Mouse (Mus musculus) gastrocnemius, adult 18-20 months (tissue): ENCODE data around the gene D8Ertd738e. TPM values are rescaled to one million over a fixed set of nuclear protein-coding genes. Genes with fewer than 3 reads are reported as not detected.

Experiments
- DNase-seq: peaks from one replicate; pipeline ENCODE4 v3.0.0; 2021; ENCODE audit warnings: low spot score
- total RNA-seq, 2 experiments: library from RNA; stranded (reverse); gene quantifications; 2 replicates each; pipeline ENCODE4 v1.2.3; 2021

Gene D8Ertd738e
- total RNA-seq, 2 experiments from 2014 or later, result 185 to 187 TPM

DNA sequence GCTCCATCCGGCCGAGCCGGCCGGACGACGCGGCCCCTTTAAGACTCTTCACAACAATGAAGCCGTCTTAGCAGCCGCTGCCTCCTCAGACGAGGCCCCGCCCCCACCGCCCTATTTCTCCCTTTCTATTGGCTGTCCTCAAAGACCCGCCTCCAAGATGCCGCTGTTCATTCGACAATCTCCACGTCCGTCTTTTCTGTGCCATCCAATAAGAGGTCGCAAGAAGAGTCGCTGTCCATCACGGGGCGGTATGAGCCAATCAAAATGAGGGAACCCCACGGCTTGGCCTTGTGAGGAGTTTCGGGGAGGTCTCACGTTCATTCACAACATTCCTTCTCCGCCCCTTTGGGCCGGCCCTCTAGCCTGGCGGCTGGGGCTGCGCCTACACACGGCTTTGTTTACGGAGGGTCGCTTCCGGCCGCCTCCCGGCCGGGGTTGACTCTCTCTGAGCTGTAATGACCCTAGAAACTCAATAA lies 12.5 kb downstream of the D8Ertd738e start, which contains the start of gene Zswim4:
Gene Zswim4, minus strand, starts transcription at position 58 of the 476 bp plus-strand sequence.
- DNase-seq, result peak; percentile 99

DNA sequence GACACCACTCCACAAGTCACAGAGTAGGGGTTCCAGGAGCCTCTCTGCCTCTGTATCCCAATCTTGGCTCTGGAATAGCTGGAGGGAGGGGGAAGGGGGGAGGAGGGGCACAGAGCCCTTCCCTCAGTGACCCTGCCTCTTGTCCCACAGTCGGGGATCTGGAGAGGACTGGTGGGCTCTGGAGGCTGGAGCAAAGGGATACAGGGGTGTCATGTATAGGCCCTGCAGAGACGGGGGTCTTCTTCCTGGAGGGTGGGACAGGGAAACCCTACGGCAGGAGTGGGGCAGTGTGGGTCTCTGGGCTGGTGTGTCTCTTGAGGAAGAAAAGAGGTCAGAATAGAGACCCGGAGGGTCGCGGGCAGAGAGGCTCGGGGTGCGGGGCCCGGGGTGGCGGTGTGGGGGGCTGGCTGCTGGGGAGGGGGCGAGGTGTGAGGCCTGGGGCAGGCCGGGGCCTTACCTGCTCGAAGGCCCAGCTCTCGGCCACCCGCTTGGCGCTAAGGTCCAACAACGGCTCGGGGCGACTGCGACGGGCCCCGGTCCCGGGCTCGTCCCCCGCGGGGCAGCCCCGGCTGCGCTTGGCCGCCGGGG lies 13.0 kb downstream of the D8Ertd738e start:
- no peak for DNase-seq

DNA sequence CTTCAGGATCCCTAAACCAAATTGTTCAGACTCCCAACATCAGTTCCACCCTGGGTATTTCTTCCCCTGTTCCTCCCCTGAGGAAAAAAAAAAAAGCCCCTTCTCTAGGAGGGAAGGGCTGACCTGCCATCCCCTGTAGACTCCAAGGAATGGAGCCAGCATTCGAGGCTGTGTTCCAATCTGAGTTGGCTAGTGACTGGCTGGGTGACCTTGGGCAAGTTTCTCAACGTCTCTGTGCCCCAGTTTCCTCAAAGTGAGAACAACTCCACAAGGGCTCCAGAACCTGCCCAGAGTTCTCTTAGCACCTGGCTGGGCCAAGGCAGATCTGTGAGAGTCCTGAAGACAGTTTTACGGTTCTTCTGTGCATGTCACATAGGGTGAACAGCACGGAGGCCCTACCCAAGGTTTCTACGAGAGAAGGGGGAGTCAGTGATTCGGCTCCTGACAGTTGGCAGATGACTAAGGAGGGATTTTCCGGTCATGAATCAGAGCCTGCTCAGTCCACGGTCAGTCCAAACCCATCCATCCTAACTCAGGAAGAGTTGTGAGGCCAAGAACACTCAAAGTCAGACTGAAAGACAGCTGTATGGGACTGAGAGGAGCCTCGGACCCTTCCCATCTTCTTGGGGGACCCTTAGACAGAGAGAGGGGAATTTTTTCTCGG lies 13.6 kb downstream of the D8Ertd738e start:
- DNase-seq, result no peak

DNA sequence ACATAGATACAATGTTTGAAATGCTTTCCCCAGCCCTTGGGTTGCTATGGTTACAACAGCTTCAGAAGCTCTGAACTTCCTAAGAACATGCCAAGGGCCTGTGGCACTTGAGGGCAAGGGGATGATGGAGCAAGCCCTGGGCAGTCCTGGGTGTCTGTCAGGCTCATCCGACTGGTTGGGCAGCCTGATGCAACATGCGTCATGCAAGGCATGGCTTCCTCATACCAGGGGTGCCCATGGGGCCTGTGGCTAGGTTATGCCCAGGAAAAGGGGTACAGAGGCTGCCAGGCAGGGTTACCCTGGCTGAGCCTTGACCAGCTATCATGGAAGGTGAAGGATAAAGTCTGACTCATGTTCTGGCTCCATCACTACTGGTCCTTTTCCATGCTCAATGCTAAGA lies 16.5 kb downstream of the D8Ertd738e start:
- DNase-seq, result no peak

DNA sequence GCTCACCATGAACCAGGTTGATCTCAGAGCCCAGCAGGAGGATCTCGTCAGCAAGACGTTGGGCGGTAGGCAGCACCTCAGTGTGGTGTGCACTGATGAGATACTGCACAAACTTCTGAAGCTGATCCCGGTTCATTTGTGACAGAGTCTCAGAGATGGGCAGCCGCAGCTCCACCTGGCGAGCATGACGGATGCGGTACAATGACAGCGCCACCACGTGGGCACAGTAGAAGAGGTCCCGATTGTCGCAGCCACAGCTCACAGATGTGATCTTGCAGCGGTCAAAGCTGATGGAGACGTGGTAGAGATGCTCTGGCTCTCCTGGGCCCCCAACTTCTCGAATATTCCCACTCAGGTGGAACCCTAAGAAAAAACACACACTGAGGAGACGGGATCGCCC lies 18.8 kb downstream of the D8Ertd738e start:
- no peak for DNase-seq

DNA sequence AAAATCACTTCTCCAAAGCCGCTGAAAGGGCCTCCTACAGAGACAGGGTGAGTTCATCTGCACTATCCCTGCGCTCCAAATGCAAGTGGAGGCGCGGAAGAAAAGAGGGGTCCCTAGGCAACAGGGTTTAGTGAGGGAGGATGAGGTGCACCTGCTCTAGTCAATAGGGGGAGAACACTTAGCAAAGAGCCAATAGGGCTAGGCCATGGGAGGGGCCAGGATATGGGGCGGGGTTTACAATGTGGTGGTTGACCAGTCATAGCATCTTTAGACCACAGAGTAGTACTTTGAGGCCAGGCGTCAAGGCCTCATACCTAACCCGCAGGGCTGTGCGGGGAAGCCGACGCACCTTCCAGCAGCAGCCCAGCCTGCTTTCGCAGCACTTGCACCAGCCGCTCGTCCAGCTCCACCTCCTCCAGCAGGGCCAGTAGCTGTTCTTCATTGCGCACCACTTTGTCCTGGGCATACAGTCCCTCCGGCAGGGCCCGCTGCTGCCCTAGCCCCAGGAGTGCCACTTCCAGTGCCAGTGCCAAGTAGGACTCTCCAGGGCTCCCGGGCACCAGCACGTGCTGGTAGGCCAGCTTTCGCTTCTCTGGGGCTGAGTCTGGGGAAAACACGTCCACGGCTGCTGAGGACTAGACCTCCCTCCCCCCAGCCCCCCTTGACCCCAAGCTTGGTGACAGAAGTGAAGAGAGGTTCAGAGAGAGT lies 26.0 kb downstream of the D8Ertd738e start:
- DNase-seq, result no peak

DNA sequence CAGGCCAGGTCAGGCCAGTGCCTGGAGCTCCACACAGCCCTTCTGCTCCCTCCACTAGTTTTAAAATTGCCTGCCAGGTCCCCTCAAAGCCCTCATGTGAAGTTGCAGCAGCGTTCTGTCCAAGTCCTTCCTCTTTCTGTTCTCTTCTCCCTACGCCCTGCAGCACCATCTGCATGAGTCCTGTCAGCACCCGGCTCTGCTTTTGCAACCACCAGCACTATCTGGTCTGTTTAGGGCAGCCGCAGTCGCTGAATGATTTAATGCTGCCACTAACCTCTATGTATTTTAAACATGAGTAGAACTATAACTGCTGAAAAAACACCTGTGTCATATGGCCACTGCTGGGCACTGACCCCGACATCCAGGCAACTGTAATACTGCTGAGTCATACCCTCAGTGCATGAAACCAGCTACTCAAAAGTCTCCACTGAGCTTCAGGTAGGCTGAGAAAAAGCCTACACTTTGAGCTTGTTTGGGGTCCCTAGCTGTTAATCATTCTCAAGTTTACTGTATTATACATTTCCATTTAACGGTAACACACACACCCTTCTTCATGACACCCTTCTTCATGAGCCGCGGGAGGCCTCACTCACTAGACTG lies 26.9 kb downstream of the D8Ertd738e start:
- DNase-seq, result no peak

DNA sequence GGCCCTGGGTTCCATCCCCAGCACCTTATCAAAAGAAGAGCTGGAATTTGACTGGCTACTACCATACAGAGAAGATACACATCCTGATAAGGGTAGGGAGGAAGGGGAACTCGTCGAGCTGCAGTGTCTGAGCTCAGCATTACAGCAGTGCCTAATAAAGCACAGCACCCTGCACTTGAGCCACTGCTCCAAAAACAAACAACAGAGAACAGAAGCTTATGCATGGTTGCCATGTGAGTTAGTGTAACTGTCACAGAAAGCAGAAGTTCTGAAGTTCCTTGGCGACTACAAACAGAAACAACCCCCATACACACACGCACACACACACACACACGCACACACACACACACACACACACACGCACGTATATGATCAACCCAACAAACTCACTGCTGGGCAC lies 29.4 kb downstream of the D8Ertd738e start:
- DNase-seq, result no peak

DNA sequence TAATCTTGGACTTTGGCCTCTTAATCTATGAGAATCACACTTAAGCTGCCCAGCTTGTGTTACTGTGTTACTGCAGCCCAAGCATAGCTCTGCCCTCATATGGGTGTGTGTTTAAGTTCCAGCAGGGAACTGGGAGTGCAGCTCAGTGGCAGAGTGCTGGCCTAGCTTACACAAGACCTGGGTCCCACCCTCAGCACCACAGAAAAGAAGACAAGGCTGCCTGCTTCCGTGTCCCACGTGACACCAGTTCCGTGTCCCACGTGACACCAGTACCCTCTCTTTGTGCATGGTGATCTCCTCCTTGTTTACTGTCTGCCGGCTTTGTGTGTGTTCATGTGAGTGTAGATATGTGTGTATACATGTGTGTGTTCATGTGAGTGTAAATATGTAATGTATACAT lies 31.4 kb downstream of the D8Ertd738e start:
- DNase-seq, result no peak

DNA sequence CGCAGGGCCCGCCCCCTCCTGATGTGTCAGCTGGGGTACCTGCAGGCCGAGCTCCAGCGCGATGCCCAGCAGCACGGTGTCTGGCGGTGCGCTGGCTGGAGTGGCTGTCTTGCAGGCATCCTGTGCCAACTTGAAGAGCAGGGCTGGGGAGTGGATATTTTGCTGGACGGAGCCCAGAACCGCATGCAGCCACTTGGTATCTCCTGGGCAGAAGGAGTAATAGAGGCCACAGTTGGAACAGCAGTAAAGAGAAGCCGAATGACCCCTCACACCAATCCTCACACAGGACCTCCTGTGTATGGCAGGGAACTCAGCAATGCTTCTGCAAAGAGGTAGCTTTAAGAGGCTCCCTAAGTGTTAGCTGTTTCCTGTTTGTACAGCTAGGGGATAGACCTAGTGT lies 32.3 kb downstream of the D8Ertd738e start:
- DNase-seq, result no peak

DNA sequence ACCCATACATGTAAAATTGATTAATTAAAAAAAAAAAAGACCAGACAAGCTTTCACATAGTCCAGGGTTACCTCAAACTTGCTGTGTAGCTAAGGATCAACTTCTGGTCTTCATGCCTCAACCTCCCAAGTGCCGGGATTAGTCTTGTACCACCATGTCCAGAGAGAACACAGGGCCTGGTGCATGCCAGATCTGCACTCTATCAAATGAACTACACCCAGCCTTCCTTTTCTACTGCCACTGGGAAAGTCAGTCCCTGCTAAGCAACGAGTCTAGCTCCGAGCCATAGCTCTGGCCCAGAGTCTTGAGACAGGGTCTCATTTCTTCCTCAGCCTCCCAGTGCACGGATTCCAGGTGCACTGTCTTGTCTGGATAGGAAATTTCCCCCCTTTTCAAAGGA lies 36.2 kb downstream of the D8Ertd738e start:
- DNase-seq, result no peak

DNA sequence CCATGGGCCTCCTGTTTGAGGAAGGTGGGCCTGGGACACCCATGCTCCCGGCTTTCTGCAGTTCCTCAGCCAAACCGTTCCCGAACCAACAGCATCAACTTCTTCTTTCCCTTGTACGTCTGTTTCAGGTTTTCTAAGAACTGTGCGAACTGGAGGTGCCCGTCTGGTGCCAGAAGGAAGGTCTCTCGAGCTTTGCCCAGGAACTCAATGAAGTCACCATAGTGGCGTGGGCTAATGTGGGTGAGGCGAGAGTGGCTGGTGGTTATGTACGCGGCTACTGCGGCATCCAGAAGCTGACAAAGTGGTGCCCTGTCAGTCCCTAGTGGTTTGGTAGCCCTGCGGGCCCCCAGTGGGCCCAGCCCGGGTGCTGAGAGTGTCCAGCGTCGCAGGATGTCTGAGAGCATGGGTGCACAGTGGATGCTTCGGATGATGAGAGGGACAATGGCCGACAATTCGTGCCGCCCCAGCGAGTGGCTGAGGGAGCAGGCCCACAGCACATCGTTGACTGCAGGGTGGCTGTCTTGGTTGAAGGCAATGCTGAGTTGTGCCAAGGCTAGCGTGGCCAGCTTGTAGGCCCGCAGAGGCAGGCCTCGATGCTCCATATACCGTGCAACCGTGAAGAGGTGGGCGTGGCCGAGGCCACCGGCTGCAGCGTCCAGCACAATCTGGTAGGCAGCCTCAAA lies 37.5 kb downstream of the D8Ertd738e start:
- no peak for DNase-seq

DNA sequence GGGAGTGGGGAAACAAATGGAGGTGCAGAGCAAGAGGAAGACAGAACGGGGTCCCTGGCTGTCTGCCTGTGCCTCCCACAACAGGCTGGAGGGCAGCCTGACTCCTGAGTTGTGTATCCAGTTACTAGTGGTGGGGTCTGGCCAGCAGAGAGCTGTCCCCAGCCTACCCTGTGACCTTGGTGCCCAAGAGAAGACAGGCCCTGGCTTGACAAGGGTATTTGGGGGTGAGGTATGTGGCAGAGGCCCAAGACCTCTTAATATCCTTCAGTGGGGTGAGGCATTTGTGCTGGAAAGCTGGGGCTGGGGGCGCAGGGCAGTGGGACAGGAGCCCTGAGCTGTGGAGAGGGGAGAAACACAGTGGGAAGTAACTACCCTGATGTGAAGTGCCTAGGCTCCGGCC lies 38.3 kb downstream of the D8Ertd738e start:
- no peak for DNase-seq

DNA sequence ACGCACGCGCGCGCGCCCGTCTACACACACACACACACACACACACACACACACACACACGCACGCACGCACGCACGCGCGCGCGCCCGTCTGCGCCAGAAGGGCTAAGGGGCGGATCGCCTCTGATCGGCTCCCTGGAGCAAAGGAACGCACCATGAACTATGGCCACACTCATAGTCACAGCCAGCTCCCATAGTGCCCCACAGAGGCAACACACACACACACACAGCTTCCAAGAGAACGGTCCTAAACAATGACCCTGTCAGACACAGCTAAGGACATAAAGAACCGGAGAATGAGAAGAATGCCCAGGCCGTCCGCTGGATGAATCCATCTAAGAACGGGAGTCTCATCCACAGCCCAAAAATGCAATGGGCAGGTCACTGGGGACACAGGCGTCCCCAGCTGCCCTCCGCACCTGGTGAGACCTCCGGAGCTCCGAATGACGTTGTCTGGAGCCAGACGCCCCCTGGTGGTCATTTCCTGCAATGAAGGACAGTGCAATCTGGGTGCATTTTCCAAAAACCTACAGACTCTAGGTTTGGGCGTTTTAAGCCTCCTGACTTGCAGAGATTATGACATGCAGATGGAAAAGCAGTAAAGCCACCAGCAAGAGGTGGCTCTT lies 39.2 kb downstream of the D8Ertd738e start:
- peak; percentile 81 for DNase-seq

DNA sequence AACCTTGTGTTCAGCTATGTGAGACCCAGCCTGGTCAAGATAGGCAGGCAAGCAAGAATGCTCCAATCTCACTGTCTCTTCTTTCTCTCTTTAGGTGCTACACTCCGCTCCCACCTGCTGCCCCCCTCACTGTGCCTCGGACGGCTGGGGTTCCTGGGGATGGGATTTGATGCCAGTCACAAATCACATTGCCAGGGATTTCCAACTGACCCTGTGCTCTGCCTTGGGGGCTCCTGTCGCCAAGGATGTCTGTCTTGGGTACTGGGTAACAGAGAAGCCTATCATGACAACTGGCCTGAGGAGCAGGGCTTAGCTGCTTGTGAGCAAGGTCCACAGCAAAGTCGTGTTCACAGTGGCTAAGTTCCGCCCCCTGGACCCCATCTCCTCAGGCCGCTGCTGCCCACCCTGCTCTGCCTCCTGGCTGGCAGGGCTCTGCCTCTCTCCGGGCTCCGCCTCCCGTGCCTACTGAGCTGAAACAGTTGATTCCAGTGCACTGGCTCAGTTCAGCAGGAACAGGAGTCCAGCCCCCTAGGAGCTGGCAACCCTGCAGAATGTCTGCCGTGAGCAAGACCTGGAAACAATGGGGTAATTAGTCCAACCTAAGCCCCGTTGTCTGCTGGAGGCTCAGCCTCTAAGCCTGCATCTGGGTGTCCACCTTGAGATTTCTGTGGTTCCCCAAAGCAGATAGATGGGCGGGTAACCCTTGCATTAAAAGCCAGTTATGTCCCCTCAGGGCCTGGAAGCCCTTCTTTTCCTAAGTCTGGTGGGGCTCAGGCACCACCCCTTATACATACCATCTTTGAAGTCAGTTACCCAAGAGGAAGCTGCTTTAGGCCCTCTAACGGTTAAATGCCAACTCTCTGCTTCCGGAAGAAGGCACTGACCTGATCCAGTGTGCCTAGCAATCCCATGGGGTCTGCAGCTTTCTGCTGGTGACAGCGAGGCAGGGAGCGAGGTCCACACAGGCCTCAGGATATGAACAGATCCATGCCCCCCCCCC lies 40.8 kb downstream of the D8Ertd738e start:
- no peak for DNase-seq

DNA sequence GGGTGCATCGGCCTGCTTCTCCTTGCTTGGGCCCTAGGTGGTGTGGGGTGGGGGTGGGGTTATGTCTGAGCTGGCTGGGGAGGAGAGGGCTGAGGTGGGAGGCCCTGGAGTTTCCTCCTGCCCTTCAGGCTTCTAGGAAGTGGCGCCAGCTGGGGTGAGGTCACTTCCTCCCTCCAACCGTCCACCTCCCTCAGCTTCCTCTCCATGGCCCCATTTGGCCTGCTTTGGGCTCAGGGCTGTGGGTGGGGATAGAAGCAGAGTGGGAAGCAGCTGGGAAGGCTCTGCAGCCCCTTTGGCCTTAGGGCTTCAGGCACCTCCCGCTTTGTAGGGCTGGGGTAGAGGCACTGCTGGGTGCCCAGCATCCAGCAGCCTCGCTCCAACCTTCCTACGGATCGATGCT lies 41.7 kb downstream of the D8Ertd738e start:
- DNase-seq, result peak; percentile 61

DNA sequence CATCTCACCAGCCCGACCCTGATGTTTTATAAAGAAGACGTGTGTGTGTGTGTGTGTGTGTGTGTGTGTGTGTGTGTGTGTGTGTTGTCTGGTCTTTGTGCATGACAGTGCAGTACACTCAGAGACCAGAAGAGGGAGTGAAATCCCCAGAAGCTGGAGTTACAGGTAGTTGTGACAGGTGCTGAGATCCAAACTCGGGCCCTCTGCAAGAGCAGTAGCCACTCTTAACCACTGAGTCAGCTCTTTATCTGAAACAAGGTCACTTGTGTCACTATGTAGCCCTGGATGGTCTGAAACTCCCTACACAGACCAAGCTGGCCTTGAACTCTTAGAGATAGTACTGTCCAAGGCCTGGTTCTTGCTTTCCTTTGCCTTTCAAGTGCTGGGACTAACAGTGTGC lies 42.9 kb downstream of the D8Ertd738e start:
- no peak for DNase-seq

DNA sequence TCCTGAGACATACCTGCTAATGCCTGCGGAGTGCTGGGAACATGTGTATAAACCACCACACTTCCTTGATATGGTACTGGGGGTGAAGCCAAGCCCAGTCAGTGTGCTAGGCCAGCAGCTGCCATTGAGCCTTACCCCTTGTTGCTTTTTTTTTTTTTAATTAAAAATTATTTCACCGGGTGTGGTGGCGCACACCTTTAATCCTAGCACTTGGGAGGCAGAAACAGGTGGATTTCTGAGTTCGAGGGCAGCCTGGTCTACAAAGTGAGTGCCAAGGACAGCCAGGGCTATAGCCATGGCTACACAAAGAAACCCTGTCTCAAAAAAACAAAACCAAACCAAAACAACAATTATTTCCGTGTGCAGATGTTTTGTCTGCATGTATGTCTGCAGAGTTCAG lies 44.4 kb downstream of the D8Ertd738e start:
- no peak for DNase-seq

DNA sequence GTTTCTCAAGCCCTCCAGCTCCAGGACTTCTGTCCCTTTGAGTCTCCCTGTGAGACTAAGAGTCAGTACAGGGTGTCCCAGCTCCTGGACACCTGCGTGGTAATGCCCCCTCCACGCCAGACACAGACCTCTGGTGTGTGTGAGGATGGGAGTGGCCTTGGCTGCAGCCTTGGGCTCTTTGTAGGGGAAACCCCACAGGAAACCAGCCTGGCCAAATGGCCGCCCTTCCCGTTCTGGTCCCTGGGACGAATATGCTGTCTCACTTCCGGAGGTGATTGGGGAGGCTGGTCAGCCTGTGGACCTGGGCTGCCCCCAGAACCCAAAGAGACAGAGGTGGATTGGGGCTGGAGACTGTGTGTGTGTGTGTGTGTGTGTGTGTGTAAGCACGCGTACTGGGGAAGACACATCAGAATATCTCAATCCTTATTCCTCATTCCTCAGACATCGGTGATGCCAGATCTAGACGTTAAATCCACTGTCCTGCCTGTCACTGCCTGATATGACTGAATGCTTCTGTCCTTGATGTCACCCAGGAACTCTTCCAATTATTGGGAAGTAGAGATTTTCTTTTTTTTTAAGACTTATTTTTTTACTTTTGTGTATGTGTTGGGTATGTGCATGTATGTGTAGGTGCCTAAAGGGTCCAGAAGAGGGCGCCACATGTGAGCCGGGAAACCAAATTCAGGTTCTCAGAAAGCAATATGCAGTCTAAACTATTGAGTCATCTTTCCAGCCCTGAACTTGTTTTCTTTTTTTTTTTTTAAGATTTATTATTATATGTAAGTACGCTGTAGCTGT lies 45.3 kb downstream of the D8Ertd738e start:
- DNase-seq, result peak; percentile 78
